Mouse (Mus musculus) macrophage (primary cell): Measurements from ENCODE around the gene Akap12. TPM values are rescaled to one million over a fixed set of nuclear protein-coding genes. Genes with fewer than 3 reads are reported as not detected.

ENCODE experiments used
- H3K27ac ChIP-seq: fragments of 350-480 bp; formaldehyde crosslinking; 2 replicates; pipeline ENCODE4 v1.9.0; 2021
- H3K36me3 ChIP-seq: fragments of 350-480 bp; formaldehyde crosslinking; 2 replicates; pipeline ENCODE4 v1.9.0; 2021; ENCODE audit errors: inconsistent target
- H3K4me3 ChIP-seq: fragments of 350-480 bp; formaldehyde crosslinking; 2 replicates; pipeline ENCODE4 v1.9.0; 2021; ENCODE audit errors: inconsistent target
- H3K79me2 ChIP-seq: fragments of 350-480 bp; formaldehyde crosslinking; 2 replicates; pipeline ENCODE4 v1.9.0; 2021; ENCODE audit errors: inconsistent target
- WGBS: methylation state at CpG from one replicate; pipeline ENCODE4 v1.1.7; 2026; ENCODE audit warnings: inconsistent platforms; ENCODE audit not compliant: missing documents; 5-methylcytosine and 5-hydroxymethylcytosine counted together
- polyA plus RNA-seq: library from polyadenylated mRNA; stranded (reverse); fragments of 250-400 nt; gene quantifications from 3 replicates; pipeline ENCODE4 v1.2.4, GENCODE M21; 2018; ENCODE audit warnings: inconsistent platforms
- total RNA-seq, 78 experiments: library from RNA; depleted of rRNA; stranded (reverse); fragments of 250-400 nt; gene quantifications; 1 replicate in 9 of 78; 2 replicates in 24 of 78; 3 replicates in 43 of 78; 4 replicates in 2 of 78; pipeline ENCODE4 v1.2.4; 2018; ENCODE audit warnings: inconsistent platforms in 56 of 78

The Akap12 gene
- total RNA-seq (2018; cell fraction: chromatin; rRNA removed), result 10 to 100 TPM in 1 of 26 experiments, under 1 TPM in 10, not detected in 15; 0.08 to 11.4 (median 0.18) TPM
- total RNA-seq (2018; cell fraction: cytosol; rRNA removed), result 1 to 10 TPM in 3 of 26 experiments, under 1 TPM in 23; 0.09 to 1.6 (median 0.50) TPM
- 1 to 10 TPM in 1 of 26 experiments, under 1 TPM in 18, not detected in 7; 0.12 to 2.0 (median 0.56) TPM for total RNA-seq (2018; cell fraction: nucleus; rRNA removed)
- 0.20 to 0.29 TPM (median 0.22 TPM) in 3 replicates for polyA plus RNA-seq

- H3K27ac ChIP-seq, result no peak within 1 kb of the TSS
These were observed at the start of gene Akap12 for GRCm38 (mm10) chr10:4266041-4266930. Gene Akap12, plus strand, starts transcription at chr10:4266380.

GRCm38 (mm10) chr10:4230563-4231359, 35.4 kb upstream of the Akap12 start:
- Histone ChIP-seq H3K79me2 (no peaks in the 10 kb centered on the region), H3K27ac (no peak overlapping the region), H3K36me3 (no peaks in the 10 kb centered on the region), H3K4me3 (no peak overlapping the region)
- 90% methylated on average over 17 of the region's 17 CpGs for WGBS

More at GRCm38 (mm10) chr10:4266041-4266930, at the start of gene Akap12:
- no peak within 1 kb of the TSS for H3K4me3 ChIP-seq
- H3K36me3 ChIP-seq, result no peaks in the 10 kb centered on the region
- H3K79me2 ChIP-seq, result no peaks in the 10 kb centered on the region
- 6% methylated on average over 54 of the region's 54 CpGs for WGBS

GRCm38 (mm10) chr10:4233102-4233501, 33.1 kb upstream of the Akap12 start:
- Histone ChIP-seq H3K27ac (no peak overlapping the region), H3K36me3 (no peaks in the 10 kb centered on the region), H3K79me2 (no peaks in the 10 kb centered on the region), H3K4me3 (no peak overlapping the region)
- 14% methylated on average over 9 of the region's 9 CpGs for WGBS

- whole genome bisulfite sequencing, result 57% methylated on average over 5 of the region's 5 CpGs
- Histone ChIP-seq H3K27ac (no peak overlapping the region), H3K4me3 (no peak overlapping the region), H3K79me2 (no peaks in the 10 kb centered on the region), H3K36me3 (no peaks in the 10 kb centered on the region)
These were observed 26.2 kb upstream of the Akap12 start for GRCm38 (mm10) chr10:4239794-4240574.

GRCm38 (mm10) chr10:4243591-4244300, 22.4 kb upstream of the Akap12 start:
- no peaks in the 10 kb centered on the region for H3K36me3 ChIP-seq
- no peak overlapping the region for H3K4me3 ChIP-seq
- H3K79me2 ChIP-seq, result no peaks in the 10 kb centered on the region
- H3K27ac ChIP-seq, result no peak overlapping the region
- WGBS, result 93% methylated on average over 13 of the region's 16 CpGs

- no peaks in the 10 kb centered on the region for H3K79me2 ChIP-seq
- H3K4me3 ChIP-seq, result no peak overlapping the region
- WGBS, result 85% methylated on average over 2 of the region's 2 CpGs
- H3K36me3 ChIP-seq, result no peaks in the 10 kb centered on the region
- no peak overlapping the region for H3K27ac ChIP-seq
These were observed 20.4 kb upstream of the Akap12 start for GRCm38 (mm10) chr10:4245812-4246211.

GRCm38 (mm10) chr10:4246407-4246806, 19.8 kb upstream of the Akap12 start:
- WGBS, result 63% methylated on average over 7 of the region's 7 CpGs
- Histone ChIP-seq H3K4me3 (no peak overlapping the region), H3K36me3 (no peaks in the 10 kb centered on the region), H3K79me2 (no peaks in the 10 kb centered on the region), H3K27ac (no peak overlapping the region)

GRCm38 (mm10) chr10:4249235-4249845, 16.8 kb upstream of the Akap12 start:
- WGBS, result 51% methylated on average over 4 of the region's 4 CpGs
- no peak overlapping the region for H3K4me3 ChIP-seq
- no peaks in the 10 kb centered on the region for H3K79me2 ChIP-seq
- no peaks in the 10 kb centered on the region for H3K36me3 ChIP-seq
- H3K27ac ChIP-seq, result no peak overlapping the region

- Histone ChIP-seq H3K36me3 (no peaks in the 10 kb centered on the region), H3K79me2 (no peaks in the 10 kb centered on the region), H3K27ac (no peak overlapping the region), H3K4me3 (no peak overlapping the region)
- WGBS, result 53% methylated on average over 2 of the region's 3 CpGs
These were observed 15.5 kb upstream of the Akap12 start for GRCm38 (mm10) chr10:4250681-4251080.

- Histone ChIP-seq H3K27ac (no peak overlapping the region), H3K79me2 (no peaks in the 10 kb centered on the region), H3K36me3 (no peaks in the 10 kb centered on the region), H3K4me3 (no peak overlapping the region)
- WGBS, result 95% methylated on average over 4 of the region's 4 CpGs
These were observed 12.6 kb upstream of the Akap12 start for GRCm38 (mm10) chr10:4253613-4254012.

- H3K27ac ChIP-seq, result no peak overlapping the region
- no peaks in the 10 kb centered on the region for H3K79me2 ChIP-seq
- WGBS, result 75% methylated on average over 5 of the region's 5 CpGs
- H3K36me3 ChIP-seq, result no peaks in the 10 kb centered on the region
- H3K4me3 ChIP-seq, result no peak overlapping the region
These were observed 11.7 kb upstream of the Akap12 start for GRCm38 (mm10) chr10:4254459-4254858.

GRCm38 (mm10) chr10:4260925-4261324, 5.3 kb upstream of the Akap12 start:
- Histone ChIP-seq H3K79me2 (no peaks in the 10 kb centered on the region), H3K27ac (no peak overlapping the region), H3K4me3 (no peak overlapping the region), H3K36me3 (no peaks in the 10 kb centered on the region)
- WGBS, result 82% methylated on average over 5 of the region's 5 CpGs

- Histone ChIP-seq H3K27ac (no peak overlapping the region), H3K79me2 (no peaks in the 10 kb centered on the region), H3K36me3 (no peaks in the 10 kb centered on the region), H3K4me3 (no peak overlapping the region)
- 97% methylated on average over 9 of the region's 9 CpGs for WGBS
These were observed 4.7 kb upstream of the Akap12 start for GRCm38 (mm10) chr10:4261359-4261952.
